Mouse (Mus musculus): ENCODE results near the gene Ikzf3.

The Ikzf3 gene

GRCm38 (mm10) chr11:98473916-98474479 lies 71.8 kb downstream of the Ikzf3 start:
- DNase-seq (ENCODE audit: low read depth, low spot score): no peak

GRCm38 (mm10) chr11:98472696-98473095 lies 73.1 kb downstream of the Ikzf3 start:
- DNase-seq (ENCODE audit: low read depth, low spot score): peak; percentile 19

GRCm38 (mm10) chr11:98470795-98471194 lies 75.0 kb downstream of the Ikzf3 start:
- DNase-seq (ENCODE audit: low read depth, low spot score): no peak

DNA sequence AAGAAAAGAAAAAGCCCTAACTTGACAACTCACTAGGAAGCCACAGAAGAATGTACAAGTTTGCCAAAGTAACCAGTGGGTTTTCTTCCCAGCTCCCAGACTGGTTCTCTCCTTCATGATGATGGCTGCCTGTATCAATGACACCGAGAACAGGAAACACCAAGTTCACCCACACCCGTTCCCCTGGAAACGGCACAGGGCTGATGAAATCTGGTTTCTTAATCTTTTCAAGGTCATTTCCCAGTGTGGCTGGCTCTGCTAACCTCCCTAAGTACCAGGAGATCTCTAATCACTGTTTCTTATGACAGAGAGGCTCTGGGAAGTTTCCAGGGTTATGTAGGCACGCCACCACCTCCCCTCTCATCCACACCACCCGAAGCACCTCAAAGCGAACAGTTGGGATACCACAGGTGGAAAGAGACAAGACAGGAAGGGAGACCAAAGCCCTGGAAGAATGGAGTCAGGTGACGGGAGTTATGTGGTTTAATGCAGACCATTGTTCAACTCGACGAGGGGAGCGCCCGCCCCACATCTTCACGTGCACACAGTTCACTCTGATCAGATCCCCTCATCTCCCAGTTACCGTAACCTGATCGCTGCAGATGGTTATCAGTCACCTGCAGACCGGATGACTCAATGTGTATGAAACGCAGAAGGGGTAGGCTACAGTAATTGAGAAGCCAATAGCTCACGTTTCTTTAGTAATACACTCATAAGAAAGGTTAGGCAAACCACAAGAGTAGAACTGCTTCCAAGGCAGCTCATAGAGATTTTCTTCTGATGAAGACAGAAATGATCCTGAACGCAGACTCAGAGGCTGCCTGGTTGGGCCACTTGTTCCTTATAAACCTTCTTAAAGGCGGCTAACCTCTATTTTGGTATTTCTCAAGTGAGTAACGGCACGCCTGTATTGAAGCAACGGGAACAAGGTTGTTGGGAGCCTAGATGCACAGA lies 75.8 kb downstream of the Ikzf3 start:
- DNase-seq (ENCODE audit: low read depth, low spot score): no peak

DNA sequence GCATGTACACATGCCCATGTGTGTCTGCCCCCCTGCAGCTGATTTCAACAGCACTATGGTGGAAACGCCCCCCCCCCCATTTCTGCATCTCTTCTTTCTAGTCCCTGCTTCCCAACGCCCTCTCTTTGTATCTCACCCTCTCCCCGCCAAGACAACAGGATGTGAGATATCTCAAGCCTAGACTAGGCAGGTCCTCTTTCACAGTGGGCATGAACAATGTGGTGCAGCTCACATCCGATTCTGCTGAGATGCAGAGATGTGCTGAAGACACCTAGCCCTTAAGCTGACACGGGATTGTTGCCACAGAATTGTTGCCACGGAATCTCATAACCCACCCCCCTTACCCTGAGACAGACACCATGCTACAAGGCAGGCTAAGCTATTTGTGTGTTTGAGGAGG lies 81.3 kb downstream of the Ikzf3 start:
- DNase-seq (ENCODE audit: low read depth, low spot score): no peak

- DNase-seq (ENCODE audit: low read depth, low spot score): no peak
Measured at GRCm38 (mm10) chr11:98463911-98464310, 81.9 kb downstream of the Ikzf3 start.

DNA sequence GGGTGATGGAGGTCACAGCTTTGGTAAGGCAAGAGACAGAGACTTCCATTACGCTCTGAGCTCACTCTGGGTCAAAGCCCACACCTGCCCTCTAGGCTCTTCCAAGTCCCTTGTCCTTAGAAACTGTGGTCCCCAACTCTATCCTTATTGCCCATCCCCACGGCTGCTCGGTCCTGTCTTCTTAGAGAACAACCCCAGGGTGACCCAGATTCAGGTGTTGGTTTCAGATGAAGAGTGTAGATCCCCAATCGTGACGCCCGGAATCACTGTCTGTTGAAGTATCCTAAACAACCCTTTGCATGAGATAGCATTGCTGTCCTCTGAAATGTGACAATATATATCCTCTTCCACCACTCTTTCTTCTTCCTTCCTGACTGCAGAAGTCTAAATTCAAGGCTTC lies 83.6 kb downstream of the Ikzf3 start:
- DNase-seq (ENCODE audit: low read depth, low spot score): no peak

DNA sequence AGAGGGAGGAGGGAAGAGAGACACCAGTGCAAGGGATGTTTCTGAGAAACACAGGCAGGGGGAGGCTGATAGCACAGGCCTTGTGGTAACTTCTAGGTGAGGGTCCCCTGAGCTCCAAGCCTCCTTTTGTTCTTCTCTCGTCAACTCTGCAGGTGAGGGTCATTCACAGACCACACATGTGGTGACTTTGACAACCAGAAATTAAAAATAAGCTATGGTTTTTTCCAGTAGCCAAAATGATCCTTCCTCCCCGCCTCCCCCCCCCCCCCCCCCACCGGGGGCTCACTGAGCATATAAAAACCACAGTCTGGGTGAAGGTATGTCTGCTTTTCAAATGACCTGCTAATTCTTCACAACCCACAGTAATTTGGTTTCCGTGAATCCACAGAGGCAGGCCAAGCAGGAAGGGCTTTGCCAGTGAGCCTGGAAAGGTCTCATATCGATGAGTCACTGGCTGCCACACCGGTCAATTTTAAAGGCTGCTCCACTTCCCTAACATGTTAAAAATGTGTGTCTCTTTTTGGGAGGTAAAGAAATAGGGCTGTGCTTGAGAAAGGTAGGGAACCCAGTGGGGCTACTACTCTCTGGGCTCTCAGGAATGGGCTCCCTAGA lies 84.6 kb downstream of the Ikzf3 start:
- DNase-seq (ENCODE audit: low read depth, low spot score): no peak

- no peak for DNase-seq (ENCODE audit: low read depth, low spot score)
Measured at GRCm38 (mm10) chr11:98459860-98460259, 86.0 kb downstream of the Ikzf3 start.

DNA sequence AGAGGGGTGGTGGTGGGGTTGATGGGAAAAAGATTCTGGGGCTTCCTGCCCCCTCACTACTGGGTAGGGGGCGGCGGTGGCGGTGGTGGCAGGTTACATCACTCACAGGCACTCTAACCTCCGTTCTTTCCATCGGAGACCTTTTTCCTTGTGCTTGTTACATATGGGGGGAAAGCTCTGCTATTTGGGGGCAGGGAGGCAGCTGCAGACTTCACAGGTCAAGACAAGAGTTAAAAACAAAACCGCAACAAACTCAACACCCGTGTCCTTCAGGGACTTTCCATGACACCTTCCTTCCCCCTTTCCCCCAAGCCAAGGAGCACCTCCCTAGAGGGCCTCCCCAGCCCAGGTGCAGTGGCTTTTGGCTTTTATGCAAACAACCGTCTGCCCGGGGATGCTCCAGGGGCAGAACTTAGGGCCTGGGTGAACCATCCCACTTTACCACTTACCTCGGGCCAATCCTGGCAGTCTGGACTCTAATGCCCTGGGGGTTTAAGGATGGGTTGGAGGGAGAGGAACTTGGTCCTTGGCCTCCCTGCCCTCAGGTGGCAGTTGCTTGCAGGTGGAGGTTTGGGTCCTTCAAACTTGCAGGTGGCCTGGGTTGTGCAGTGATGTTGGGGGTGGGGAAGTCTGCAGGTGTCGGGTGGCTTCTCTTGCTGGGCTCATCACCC lies 86.6 kb downstream of the Ikzf3 start:
- DNase-seq (ENCODE audit: low read depth, low spot score): no peak

DNA sequence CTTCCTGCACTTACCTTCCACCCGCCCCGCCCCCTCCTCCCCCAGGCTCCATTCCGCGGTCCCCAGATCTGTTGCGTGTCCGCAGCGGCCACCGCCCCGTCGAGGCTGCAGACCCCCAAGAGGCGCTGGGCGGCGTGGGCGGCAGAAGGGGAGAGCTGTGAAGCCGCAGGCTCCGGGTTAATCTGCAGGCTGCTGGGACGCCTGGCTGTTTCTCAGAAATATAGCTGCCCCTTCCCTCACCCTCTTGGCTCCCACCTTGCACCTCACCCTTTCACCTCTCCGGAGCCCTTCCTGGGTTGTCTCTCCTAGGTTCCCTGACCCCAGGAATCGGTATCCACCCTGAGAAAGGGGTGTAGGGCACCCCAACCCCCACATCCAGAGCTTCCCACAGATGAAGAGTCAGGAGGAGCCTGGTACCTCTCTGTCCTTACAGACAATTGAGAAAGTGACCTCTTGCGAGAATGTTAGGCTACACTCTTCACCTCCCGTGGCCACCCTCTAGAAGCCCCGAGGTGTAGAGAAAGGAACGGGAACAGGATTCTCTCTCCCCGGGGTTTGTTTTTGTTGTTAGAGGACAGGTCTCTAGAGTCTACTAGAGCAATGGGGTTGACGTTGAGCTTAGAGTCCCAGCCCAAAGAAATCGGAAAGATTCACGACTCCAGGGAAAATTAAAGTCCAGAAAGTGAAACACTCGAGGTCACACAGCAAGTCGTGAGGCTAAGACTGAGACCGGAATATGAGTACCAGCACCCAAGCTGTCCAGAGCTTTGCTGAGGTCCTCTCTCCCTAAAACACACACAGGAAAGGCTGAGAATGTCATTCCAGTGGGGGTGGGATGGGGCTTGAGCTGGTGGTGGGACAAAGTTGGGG lies 87.5 kb downstream of the Ikzf3 start:
- peak; percentile 23 for DNase-seq (ENCODE audit: low read depth, low spot score)

- peak; percentile 90 for DNase-seq (ENCODE audit: low read depth, low spot score)
Measured at GRCm38 (mm10) chr11:98457367-98458120, 88.3 kb downstream of the Ikzf3 start.

DNA sequence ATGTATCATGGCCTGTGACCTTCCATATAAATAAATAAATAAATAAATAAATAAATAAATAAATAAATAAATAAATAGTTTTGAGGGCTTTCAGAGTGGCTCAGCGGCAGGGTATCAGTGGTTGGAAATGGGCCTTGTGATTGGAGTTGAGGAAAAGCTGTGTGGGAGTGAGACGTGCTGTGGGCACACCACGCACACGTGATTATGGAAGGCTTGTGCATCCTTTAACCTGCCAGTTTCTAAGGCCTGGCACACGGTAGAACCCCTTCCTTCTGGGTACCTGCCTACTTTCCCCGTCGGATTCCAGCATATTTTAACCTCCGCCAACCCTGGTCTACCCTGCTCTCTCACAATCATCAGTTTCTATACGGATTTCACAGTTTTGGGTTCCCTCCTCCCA lies 88.9 kb downstream of the Ikzf3 start:
- DNase-seq (ENCODE audit: low read depth, low spot score): no peak

DNA sequence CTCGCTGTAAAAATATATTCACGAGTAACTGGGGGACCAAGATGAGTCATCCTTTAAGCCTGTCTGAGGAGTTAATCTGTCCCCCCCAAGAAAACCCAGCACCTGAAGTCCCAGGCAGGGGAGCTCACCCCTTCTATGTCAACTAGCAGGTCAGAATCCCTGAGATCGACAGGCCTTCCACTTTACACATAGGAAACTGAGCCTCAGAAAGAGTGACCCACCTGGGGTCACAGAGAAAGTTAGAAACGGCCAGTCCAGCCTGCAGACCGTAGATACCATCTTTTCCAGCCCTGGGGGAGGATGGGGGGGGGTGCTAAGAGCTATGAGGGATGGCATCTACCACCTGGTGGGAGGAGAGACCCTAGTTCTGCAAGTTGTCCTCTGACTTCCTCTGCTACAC lies 89.3 kb downstream of the Ikzf3 start:
- no peak for DNase-seq (ENCODE audit: low read depth, low spot score)

- no peak for DNase-seq (ENCODE audit: low read depth, low spot score)
Measured at GRCm38 (mm10) chr11:98455484-98455883, 90.3 kb downstream of the Ikzf3 start.

- DNase-seq (ENCODE audit: low read depth, low spot score): no peak
Measured at GRCm38 (mm10) chr11:98449921-98450771, 95.7 kb downstream of the Ikzf3 start.

GRCm38 (mm10) chr11:98449419-98449818 lies 96.4 kb downstream of the Ikzf3 start:
- no peak for DNase-seq (ENCODE audit: low read depth, low spot score)

GRCm38 (mm10) chr11:98448191-98448790 lies 97.5 kb downstream of the Ikzf3 start:
- no peak for DNase-seq (ENCODE audit: low read depth, low spot score)

DNA sequence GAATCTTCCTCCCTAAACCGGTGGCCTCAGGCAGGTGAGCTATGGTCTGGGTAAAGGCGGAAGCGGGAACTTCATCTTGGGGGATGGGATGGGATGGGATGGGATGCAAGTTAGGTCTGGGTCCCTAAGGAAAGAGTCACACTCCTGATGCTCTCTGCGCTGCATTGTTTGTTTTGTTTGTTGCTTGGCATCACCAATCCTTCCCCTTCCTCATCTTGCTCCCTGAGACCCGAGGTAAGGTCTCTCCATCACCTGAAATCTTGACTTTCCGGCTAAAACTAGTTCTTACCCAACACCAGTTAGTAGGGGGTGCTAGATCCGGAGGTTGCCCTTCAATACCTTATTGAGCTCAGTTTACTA lies 98.4 kb downstream of the Ikzf3 start:
- no peak for DNase-seq (ENCODE audit: low read depth, low spot score)

Measured in mesoderm, embryonic 11.5 days (tissue).